Mouse (Mus musculus): ENCODE results near the gene Tmprss6.

GRCm38 (mm10) chr15:78494968-78495406, 26.6 kb upstream of the Tmprss6 start, which contains the start of gene Il2rb:
- no peak for TF ChIP-seq CTCF (IDR thresholded peaks at IDR 0.05; ENCODE audit: borderline replicate concordance, extremely low read depth, insufficient read depth, insufficient read length)
- no peak for TF ChIP-seq POLR2A (IDR thresholded peaks at IDR 0.05; ENCODE audit: borderline replicate concordance, extremely low read depth, insufficient read depth, insufficient read length, poor library complexity, severe bottlenecking)

Data from brain, embryonic 14.5 days (tissue).